Mouse (Mus musculus) right cerebral cortex, postnatal 10 days (tissue): ENCODE data around the gene Olfr449.

Source experiments
- DNase-seq, 2 experiments: peaks; one replicate each; pipeline ENCODE4 v3.0.0; 2021; ENCODE audit warnings: low spot score in 2 of 2

Olfr449 gene

GRCm38 (mm10) chr6:42834084-42834483 is at the start of gene Olfr449:
Gene Olfr449, plus strand, starts transcription at chr6:42834384.
- no peak for DNase-seq

GRCm38 (mm10) chr6:42784793-42785192 is 49.4 kb upstream of the Olfr449 start, which contains the start of gene Olfr452:
Gene Olfr452, plus strand, starts transcription at chr6:42785093.
- DNase-seq = no peak

DNA sequence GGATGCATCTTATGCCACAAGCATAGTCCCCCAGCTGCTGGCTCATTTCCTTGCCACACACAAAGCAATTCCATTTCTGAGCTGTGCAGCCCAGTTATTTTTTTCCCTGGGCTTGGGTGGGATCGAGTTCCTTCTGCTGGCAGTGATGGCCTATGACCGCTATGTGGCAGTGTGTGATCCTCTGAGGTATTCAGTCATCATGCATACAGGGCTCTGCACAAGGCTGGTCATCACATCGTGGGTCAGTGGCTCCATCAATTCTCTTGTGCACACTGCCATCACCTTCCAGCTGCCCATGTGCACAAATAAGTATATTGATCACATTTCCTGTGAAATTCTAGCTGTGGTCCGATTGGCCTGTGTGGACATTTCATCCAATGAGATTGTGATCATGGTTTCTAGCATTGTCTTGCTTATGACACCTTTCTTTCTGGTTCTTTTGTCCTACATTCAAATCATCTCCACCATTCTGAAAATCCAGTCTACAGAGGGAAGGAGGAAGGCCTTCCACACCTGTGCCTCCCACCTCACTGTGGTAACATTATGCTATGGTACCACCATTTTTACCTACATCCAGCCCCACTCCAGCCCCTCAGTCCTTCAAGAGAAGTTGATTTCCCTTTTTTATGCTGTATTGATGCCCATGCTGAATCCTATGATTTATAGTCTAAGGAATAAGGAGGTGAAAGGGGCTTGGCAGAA is 43.8 kb upstream of the Olfr449 start:
- no peak for DNase-seq

GRCm38 (mm10) chr6:42790949-42791556 is 43.1 kb upstream of the Olfr449 start:
- peak; percentile 30 to 47 for DNase-seq

GRCm38 (mm10) chr6:42794982-42795381 is 39.2 kb upstream of the Olfr449 start:
- DNase-seq = no peak

DNA sequence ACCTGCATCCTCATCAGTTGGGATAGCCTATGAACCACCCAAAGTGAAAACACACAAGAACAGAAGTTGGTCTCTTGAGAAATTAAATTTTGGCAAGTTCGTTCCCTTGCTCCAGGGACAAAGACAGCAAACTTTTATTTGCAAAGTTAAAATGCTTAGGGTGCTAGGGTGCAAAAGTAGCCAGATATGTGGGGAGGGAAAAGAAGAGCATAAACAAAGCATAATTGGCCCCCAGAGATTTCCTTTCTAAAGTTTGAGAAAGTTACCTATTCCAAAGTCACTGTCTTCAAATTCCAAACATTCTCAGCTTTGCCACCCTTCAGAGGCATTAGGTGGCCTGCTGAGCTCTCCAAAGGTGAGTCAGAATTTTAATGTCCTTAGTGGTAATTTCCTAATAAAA is 22.5 kb upstream of the Olfr449 start, which contains the start of gene Olfr450:
TSS of gene Olfr450 (plus strand) at position 301 of the 400 bp plus-strand sequence.
- DNase-seq = no peak

DNA sequence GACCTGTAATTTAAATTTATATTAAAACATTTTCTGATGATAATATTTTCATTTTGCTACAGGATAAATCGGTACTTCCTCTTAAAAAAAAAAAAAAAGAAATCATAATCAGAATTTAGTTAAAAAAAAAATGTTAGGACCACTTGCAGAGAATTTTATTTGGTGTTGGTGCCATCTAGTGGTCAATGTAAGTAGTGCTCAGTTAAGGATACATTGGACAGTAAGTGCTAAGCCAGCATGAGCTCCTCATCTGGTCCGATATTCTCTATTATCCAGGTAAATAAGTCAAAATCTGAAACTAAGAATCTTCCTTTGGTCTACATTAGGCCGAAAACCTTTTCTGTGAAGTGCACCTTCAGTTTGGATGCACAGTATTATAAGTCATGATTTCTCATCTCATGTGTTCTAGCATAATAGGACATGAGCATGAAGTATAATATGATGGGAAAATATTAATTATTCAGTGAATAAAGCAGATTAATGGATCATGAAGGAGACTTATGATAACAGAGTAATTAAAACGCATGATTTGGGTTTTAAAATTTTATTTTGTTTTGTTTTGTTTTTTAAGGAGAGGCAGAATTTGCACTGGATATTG is 26.1 kb downstream of the Olfr449 start:
- peak; percentile 44 to 51 for DNase-seq

DNA sequence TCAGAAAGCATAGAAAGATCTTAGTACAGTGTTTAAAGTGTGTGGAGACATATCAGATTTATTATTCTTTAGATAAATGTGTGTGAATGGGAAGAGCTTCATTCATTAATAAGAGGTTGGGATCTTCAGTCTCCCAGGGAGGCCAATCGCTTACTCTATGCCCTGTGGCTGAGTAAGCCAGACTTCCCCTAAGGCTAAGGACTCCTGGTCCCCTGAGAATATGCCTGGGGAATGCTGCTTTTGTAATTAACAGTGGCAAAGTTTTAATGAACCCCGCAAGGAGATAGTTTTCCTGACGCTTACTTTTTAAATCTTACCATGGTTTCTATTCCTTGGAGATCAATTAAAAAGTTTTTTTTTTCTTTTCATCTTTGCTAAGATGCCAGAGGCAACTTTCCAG is 35.5 kb downstream of the Olfr449 start:
- no peak for DNase-seq

- no peak for DNase-seq
These were observed 42.1 kb downstream of the Olfr449 start for GRCm38 (mm10) chr6:42876323-42876722.
